19 mouse cellular contexts compared by ENCODE assay signal in the genomic region with DNA sequence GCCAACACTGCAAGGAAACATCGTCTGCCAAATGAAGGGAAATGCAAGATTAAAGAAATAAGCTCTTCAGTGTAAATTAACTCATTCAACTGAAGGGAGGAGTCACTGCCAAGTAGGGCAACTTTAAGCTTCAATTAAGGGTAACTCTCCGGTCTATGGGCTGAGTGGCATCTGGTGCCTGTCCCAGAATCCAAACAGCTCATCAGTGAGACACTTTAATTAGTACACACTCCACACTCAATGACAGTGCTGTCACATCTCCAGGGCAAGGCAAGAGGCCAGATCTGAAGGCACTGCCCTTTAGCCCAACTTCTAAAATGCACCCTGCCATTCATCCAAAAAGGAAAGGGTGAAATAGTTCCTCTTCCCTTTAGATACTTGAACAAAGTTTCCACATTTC.
DNase-seq lines count a peak whose midpoint lies in the region; ATAC-seq and TF ChIP-seq lines count a peak whose summit lies in the region.
"Had no signal": no experiment of that assay in that cellular context is flagged by ENCODE, and none has a peak within 500 bp of the region (broad histone marks: within the 10 kb centered on the region; RNA-seq: fewer than 3 reads in every experiment).

No protein-coding gene starts in this region.

- H3K36me3 ChIP-seq in kidney, embryonic 16.5 days (ENCODE audit: insufficient read depth, low read length), result no peaks in the 10 kb centered on the region
- no peaks in the 10 kb centered on the region for H3K36me3 ChIP-seq in kidney, adult 2 months (ENCODE audit: control insufficient read depth, insufficient read depth, low read length)
- H3K36me3 ChIP-seq in forebrain, embryonic 16.5 days (ENCODE audit: control insufficient read depth, insufficient read depth), result no peaks in the 10 kb centered on the region
- H3K36me3 ChIP-seq: embryonic facial prominence, embryonic 10.5 days; liver, embryonic 15.5 days had no signal

- no peak overlapping the region for H3K27ac ChIP-seq in kidney, embryonic 16.5 days (ENCODE audit: low read length)
- no peak overlapping the region for H3K27ac ChIP-seq in kidney, adult 2 months (ENCODE audit: insufficient read depth, low read depth, low read length)
- no peak overlapping the region for H3K27ac ChIP-seq in forebrain, embryonic 16.5 days (ENCODE audit: low read length)
- H3K27ac ChIP-seq: embryonic facial prominence, embryonic 10.5 days; gastrocnemius, adult 2 months; liver, embryonic 15.5 days had no signal

- H3K9ac ChIP-seq in kidney, embryonic 16.5 days (replicated peaks; ENCODE audit: low read length), result no peak overlapping the region
- H3K9ac ChIP-seq in forebrain, embryonic 16.5 days (replicated peaks; ENCODE audit: low read depth, low read length), result no peak overlapping the region
- H3K9ac ChIP-seq: liver, embryonic 15.5 days had no signal

- H3K4me3 ChIP-seq in kidney, embryonic 16.5 days (ENCODE audit: low read length), result no peak overlapping the region
- no peak overlapping the region for H3K4me3 ChIP-seq in kidney, adult 2 months (ENCODE audit: insufficient read depth, low read depth, low read length)
- no peak overlapping the region for H3K4me3 ChIP-seq in forebrain, embryonic 16.5 days (replicated peaks; ENCODE audit: low read length)
- H3K4me3 ChIP-seq: embryonic facial prominence, embryonic 10.5 days; erythroblast, embryonic 14.5 days; gastrocnemius, adult 2 months; liver, embryonic 15.5 days; myocyte had no signal

- peak; percentile 32; the same call in 1 of the 2 replicates for ATAC-seq in kidney, embryonic 16.5 days (ENCODE audit: low FRiP score, low TSS enrichment)
- peak; percentile 93 for ATAC-seq in forebrain, embryonic 16.5 days

- no peaks in the 10 kb centered on the region for H3K9me3 ChIP-seq in kidney, embryonic 16.5 days (ENCODE audit: low read length)
- no peaks in the 10 kb centered on the region for H3K9me3 ChIP-seq in forebrain, embryonic 16.5 days (ENCODE audit: control insufficient read depth, low read length)
- H3K9me3 ChIP-seq: embryonic facial prominence, embryonic 10.5 days; liver, embryonic 15.5 days had no signal

- H3K4me1 ChIP-seq in kidney, embryonic 16.5 days (ENCODE audit: insufficient read depth, low read length), result peaks cover 11% of the 10 kb centered on the region; the same call in 1 of the 2 replicates
- 0 out of 2 replicates have a peak, but pooled peaks cover 2% of the 10 kb centered on the region for H3K4me1 ChIP-seq in kidney, adult 2 months (ENCODE audit: control insufficient read depth, insufficient read depth, low read length)
- H3K4me1 ChIP-seq in forebrain, embryonic 16.5 days (replicated peaks; ENCODE audit: control insufficient read depth, insufficient read depth, low read length), result peaks cover 5% of the 10 kb centered on the region; the same call in 1 of the 2 replicates
- H3K4me1 ChIP-seq: liver, embryonic 15.5 days had no signal

- 47% methylated on average over 2 of the region's 2 CpGs for WGBS in kidney, embryonic 16.5 days
- WGBS in kidney, adult 2 months, result 52% methylated on average over 2 of the region's 2 CpGs
- WGBS in forebrain, embryonic 16.5 days, result 15% methylated on average over 2 of the region's 2 CpGs

- TF ChIP-seq CTCF in kidney, adult 2 months (conservative IDR thresholded peaks at IDR 0.05; ENCODE audit: insufficient read depth, insufficient read length, low read depth, low read length), result no peak
- TF ChIP-seq CTCF in brain, embryonic 14.5 days (IDR thresholded peaks at IDR 0.05; ENCODE audit: borderline replicate concordance, extremely low read depth, insufficient read depth, insufficient read length), result no peak

- TF ChIP-seq POLR2A in kidney, adult 2 months (IDR thresholded peaks at IDR 0.05; ENCODE audit: low read depth, low read length), result no peak
- TF ChIP-seq POLR2A in brain, embryonic 14.5 days (IDR thresholded peaks at IDR 0.05; ENCODE audit: borderline replicate concordance, extremely low read depth, insufficient read depth, insufficient read length, poor library complexity, severe bottlenecking), result no peak

- no peak for DNase-seq in kidney, adult 2 months
- DNase-seq in brain, embryonic 14.5 days (ENCODE audit: low read depth), result peak; percentile 88
- DNase-seq in cerebellum, adult 8-10 months, result peak; percentile 15
- DNase-seq in gastrocnemius, postnatal 10 days, result no peak
- DNase-seq in embryo, embryonic 10 days (ENCODE audit: low spot score), result no peak
- DNase-seq in c-Kit-positive CD71-positive TER-119-positive erythroid progenitor cells, embryonic 14.5 days (ENCODE audit: low spot score), result no peak
- DNase-seq: adrenal gland, adult 8-10 months; gastrocnemius, adult 2 months; heart, postnatal 14 days; layer of hippocampus, postnatal 36 days; lung, postnatal 10 days; right cerebral cortex, adult 18-20 months; thymus, adult 18-20 months had no signal

- H3K27me3 ChIP-seq in kidney, embryonic 16.5 days (ENCODE audit: insufficient read depth, low read length), result no peaks in the 10 kb centered on the region
- H3K27me3 ChIP-seq in kidney, adult 2 months (replicated peaks; ENCODE audit: control insufficient read depth, insufficient read depth, low read length), result no peaks in the 10 kb centered on the region
- no peaks in the 10 kb centered on the region for H3K27me3 ChIP-seq in forebrain, embryonic 16.5 days (replicated peaks; ENCODE audit: control insufficient read depth, insufficient read depth, low read length)
- H3K27me3 ChIP-seq: liver, embryonic 15.5 days had no signal

- no peak overlapping the region for H3K4me2 ChIP-seq in kidney, embryonic 16.5 days (replicated peaks; ENCODE audit: low read depth, low read length)
- H3K4me2 ChIP-seq in forebrain, embryonic 16.5 days (ENCODE audit: low read length), result no peak overlapping the region
- H3K4me2 ChIP-seq: liver, embryonic 15.5 days had no signal

Comparison
In these comparisons a context has a peak if more than half of its experiments do, and no peak if none do; other contexts are left out.
1. DNase-seq: peak in brain, embryonic 14.5 days (single experiment) and cerebellum, adult 8-10 months (single experiment); none in kidney, adult 2 months (single experiment), gastrocnemius, postnatal 10 days (single experiment), embryo, embryonic 10 days (single experiment) and c-Kit-positive CD71-positive TER-119-positive erythroid progenitor cells, embryonic 14.5 days (single experiment).